Mouse (Mus musculus) inflammation-experienced regulatory T-cells, adult 6 months (primary cell): ENCODE data around the gene Gcgr. TPM values are rescaled to one million over a fixed set of nuclear protein-coding genes. Genes with fewer than 3 reads are reported as not detected.
"Not testable (repeated sequence)": the region's sequence is repeated elsewhere in the genome, so short reads cannot be mapped to it uniquely, and the experiment has no call there.

Experiments used
- ATAC-seq: one replicate; pipeline ENCODE4 v1.8.0; 2017
- polyA plus RNA-seq, 3 experiments: library from polyadenylated mRNA; unstranded; fragments of 100-300 nt; shearing (Covaris generic); gene quantifications; one replicate each; pipeline ENCODE4 v1.2.1; 2017

Gcgr gene
- polyA plus RNA-seq, 3 experiments from 2014 or later: not detected

- ATAC-seq: peak; percentile 83
Observed at GRCm38 (mm10) chr11:120572752-120573584, 42.5 kb downstream of the Gcgr start, which contains the start of gene P4hb. TSS of gene P4hb (minus strand) at chr11:120573253.

- peak; percentile 37 for ATAC-seq
Observed at GRCm38 (mm10) chr11:120573585-120574277, 43.2 kb downstream of the Gcgr start.

DNA sequence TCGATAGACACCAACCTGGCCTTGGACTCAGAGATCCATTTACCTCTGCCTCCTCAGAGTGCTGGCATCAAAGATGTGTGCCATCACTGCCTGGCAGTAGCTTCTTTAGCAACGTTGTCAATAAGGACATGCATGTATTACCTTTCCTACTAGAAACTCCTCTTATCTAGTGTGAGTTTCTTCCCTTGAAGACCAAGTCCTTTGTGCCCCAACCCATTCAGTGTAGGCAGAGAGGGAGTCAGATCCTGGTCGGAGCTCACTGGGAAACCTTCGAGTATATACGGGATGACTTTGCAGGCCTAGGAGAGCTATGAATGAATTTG, 43.7 kb downstream of the Gcgr start:
- ATAC-seq: no peak

GRCm38 (mm10) chr11:120575046-120575445, 44.5 kb downstream of the Gcgr start:
- no peak for ATAC-seq

GRCm38 (mm10) chr11:120575940-120576339, 45.4 kb downstream of the Gcgr start:
- no peak for ATAC-seq

DNA sequence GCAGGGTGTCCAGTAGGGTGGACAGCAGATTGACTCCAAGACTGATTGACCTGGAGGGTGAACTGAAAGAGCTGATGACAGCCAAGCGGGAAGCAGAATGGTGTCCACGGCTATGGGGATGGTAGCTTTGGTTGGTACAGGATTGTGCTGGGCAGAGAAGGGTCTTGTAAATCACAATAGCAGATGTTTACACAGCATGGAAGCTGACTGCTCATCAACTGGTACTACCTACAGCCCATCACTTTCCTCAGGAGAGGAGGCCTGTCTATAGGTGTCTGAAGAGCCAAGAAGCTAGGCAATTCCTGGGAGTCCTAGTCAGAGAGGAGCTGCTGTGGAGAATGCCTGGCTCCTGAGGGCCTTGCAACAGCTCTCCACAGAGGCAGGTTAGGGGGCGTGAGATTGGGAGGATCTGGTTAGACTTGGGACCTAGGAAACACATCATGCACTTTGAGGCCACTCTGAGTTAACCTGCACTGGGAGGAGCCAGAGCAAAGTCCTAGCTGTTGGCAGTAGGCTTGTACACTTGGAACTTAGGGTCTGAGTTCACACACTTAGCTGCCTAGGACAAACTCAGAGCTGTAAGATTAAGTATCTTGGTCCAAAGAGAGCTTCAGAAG, 46.0 kb downstream of the Gcgr start:
- no peak for ATAC-seq

- no peak for ATAC-seq
Observed at GRCm38 (mm10) chr11:120577211-120578023, 46.9 kb downstream of the Gcgr start.

DNA sequence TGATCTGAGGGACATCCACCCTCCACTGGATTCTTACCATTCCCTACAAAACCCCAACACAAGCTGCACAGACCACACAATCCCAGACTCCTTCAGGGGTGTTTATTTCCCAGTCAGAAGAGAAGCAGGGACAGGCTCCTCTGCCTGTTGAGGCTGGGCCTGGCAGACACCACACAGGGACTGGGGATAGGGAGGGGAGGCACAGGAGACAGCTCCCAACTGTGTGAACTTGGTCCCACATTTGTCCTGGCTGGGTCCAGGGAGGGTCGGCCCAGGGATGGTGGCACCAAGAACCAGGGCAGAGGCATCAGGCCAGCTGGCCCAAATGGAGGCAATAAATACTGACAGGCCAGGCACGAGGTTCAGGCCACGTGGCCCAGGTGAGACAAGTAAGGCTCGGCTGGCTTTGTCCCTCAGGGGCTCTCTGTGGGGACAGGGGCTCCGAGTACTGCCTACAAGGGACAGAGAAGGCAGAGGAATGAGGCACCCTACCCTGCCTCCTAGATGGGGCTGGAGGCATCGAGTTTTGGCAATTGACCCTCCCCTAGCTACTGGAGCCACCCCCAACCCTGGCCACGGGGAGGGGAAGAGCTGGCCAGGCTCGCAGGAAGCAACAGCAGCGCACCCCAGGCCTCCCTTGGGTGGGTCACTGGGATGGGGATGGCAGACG, 47.7 kb downstream of the Gcgr start:
- ATAC-seq: no peak

GRCm38 (mm10) chr11:120578694-120579243, 48.3 kb downstream of the Gcgr start:
- no peak for ATAC-seq

GRCm38 (mm10) chr11:120579316-120580107, 49.0 kb downstream of the Gcgr start:
- ATAC-seq: peak; percentile 29

DNA sequence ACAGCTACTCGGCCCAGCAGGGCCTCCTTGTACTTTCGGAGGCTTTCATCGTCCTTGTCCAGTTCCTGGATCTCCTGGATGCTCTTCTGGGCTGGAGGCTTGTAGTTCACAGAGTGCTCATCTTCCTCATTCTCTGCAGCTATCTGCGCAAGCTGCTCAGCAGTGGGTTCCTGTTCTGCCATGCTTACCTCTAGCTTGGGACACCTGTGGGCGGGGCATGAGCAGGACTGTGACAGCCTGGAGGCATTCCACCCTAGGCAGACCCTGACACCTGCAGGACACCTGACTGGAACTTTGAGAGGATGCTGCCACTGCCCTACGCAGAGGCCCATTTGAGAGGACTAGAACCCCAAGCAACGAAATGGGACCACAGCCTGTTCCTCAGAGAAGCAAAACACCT, 49.7 kb downstream of the Gcgr start:
- ATAC-seq: no peak

- ATAC-seq: no peak
Observed at GRCm38 (mm10) chr11:120580871-120581331, 50.4 kb downstream of the Gcgr start.

DNA sequence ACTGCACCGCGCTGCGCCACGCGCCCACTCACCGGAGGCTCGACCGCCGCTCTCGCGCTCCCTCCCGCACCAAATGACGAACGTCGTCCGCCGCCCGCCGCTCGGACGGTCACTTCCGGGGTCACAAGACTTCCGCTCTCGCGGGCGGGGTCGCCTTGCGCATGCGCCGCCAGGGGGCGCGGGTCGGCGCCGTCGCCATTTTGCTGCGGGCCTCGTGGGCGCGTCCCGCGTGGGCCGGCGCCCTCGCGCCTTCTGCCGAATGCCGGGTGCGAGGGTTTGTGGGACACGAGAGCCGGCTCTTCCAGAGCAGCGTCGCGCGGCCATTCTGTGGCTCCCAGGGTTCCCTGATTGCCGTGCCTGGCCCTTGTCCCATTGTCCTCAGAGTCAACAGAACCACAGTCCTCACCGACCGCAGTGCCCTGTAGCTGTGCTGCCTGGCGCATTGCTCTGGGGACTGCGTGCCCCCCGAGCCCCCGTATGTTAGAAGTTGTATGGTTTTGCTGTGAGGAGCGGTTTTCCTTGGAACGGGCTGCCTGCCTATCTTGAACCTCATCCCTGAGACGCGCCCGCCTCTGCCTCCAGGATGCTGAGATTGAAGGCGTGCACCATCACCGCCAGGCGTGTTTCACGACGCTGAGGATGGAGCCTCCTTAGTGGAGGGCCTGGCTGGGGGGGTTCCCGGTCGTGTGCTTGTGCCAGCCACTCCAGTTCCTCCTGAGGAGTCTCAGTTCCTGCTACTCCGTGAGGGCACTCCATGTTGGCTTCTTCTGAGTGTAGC, 51.2 kb downstream of the Gcgr start, which contains the start of gene Arhgdia:
TSS of gene Arhgdia (minus strand) at position 135 of the 778 bp plus-strand sequence.
- peak; percentile 70 for ATAC-seq

DNA sequence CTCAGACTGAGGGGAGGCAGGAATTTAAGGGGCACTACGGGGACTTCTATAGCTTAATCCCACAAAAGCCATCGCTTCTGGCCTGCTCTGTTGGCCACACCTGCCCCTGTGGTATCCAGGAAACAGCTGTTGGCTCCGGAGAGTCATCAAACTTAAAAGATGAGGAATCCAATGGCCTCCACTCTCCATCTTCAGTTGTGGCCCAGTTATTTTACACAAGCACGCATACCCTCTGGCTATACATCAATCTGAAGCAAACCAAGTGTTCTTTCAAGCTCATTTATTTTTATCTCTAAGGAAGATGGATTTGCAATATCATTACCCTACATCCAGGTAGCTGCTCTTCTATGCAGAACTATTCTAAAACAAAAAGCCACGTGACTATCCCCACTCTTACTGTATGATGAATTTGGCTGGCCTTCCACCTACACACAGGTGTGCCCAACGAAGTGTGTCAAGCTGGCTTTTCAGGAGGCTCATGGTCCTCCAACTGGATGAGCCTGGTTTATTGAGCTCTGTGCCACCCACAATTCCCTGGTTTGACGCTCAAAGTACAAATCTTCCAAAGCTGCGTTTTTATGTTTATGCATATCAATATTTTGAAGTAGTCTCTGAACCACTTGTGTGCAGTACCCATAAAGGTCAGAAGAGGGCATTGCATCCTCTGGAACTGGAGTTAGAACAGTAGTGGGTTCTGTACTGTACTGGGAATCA, 51.9 kb downstream of the Gcgr start:
- no peak for ATAC-seq

GRCm38 (mm10) chr11:120582982-120583293, 52.4 kb downstream of the Gcgr start:
- not testable (repeated sequence) for ATAC-seq

DNA sequence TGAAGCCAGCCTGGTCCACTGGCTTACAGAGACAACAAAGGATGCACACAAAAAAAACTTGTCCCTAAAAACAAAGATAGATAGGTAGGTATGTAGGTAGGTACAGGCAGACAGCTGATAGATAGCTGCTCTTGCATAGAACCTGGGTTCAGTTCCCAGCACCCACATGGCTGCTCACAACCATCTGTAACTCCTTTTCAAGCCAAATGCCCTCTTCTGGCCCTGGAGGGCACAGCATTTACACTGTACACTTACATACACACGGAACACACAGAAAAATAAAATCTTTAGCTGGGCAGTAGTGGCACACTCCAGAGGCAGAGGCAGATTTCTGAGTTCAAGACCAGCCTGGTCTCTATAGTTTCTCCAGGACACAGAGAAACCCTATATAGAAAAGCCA, 53.4 kb downstream of the Gcgr start:
- ATAC-seq: no peak

DNA sequence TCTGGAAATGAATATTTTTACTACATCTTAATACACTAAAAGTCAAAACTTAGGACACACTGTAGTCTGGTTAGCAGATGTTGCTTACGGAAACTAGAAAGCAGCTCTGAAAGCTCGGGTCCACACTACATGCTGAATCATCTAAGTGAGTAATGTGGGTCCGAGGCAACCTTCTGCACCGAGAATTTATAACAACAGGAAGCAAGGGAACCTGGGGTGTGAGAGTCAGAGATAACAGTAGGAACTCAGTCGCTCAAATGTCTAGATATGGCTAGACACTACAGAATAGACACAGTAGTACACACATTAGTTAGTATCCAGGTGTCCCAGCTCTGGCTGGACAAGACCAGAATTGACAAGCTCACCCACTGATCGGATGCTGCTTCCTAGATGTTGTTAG, 58.0 kb downstream of the Gcgr start:
- ATAC-seq: no peak
